Mouse (Mus musculus): ENCODE measurements around the gene Ccdc22.
A peak's percentile ranks its signal among the peaks of the same experiment; 100 is the strongest.

Ccdc22 gene

DNA sequence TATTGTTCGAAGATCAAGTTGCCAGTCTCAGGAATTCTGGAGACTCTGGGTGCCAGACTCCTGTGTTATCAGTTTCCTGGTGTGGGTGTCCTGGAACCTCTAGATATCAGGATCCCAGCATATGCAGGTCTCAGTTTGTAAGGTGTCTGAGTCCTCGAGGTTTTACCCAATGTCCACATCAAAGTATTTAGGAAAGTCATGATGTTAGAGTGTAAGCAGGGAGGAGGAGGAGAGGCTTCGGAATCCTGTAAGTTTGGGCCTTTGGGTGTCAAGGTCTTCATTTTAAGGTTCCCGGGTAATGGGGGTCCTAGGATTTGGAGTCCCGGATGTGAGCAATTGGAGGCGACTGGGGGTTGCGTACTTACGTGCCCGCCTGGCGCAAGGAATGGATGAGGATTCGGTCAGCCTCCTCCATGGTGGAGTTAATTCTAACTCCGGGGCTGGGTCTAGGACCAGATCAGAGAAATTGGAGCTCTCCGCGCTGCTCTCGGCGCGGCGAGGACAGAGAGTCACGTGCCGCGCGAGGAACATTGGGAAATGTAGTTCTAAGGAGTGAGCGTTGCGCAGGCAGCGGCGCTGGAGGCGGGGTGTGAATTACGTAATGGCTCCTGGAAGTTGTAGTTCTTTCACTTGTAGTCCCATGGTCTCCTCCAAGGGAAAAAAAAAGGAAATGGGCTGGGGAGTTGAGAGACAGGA is at the start of gene Ccdc22:
Ccdc22 (minus strand) TSS at position 639 of the 696 bp plus-strand sequence.
- peak; percentile 66 to 81 for DNase-seq (ENCODE audit: low spot score in 2 of 2)

DNA sequence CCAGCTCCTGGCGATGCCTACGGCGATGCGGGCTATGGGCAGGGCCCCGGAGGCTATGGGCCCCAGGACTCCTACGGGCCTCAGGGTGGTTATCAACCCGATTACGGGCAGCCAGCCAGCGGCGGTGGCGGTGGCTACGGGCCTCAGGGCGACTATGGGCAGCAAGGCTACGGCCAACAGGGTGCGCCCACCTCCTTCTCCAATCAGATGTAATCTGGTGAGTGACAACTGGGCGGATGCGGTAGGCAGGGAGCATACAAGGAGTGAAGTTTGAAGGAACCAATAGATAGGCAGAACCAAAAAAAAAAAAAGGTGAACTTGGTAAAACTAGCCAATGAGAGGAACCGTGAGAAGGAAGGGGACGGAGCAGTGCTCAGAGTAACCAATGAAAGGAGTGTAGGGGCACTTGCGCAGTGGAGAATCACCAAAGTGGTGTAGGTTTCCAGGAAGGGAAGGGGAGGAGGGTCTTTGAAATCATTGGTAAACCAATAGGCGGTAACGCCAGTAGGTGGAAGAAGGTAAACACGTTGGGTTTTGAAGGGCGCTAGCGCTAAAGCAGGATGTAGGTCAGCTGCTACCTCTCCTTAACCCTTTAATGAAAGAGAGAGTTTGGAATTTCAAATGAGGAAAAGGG is 43.5 kb upstream of the Ccdc22 start:
- DNase-seq (ENCODE audit: low spot score in 2 of 2): peak; percentile 69 to 74

GRCm38 (mm10) chrX:7645349-7645748 is 40.0 kb upstream of the Ccdc22 start:
- DNase-seq (ENCODE audit: low spot score in 2 of 2): peak; percentile 46 to 84

DNA sequence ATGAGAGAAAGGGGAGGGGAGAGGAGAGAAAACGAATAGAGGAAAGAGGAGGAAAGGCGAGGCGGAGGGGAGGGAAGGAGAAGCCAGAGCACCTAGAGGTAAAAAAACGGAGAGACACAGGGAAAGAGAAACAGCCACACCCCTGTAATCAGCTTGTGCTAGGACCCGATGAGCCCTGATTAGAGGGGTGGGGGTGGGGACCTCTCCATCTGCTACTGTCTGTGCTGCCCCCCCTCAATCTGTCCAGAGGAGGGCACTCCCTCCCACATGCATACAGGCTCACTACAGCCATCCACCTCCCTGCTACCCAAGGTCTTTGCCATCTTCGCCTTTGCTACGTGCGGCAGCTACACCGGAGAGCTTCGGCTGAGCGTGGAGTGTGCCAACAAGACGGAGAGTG is 35.5 kb upstream of the Ccdc22 start:
- DNase-seq (ENCODE audit: low spot score in 2 of 2): no peak

DNA sequence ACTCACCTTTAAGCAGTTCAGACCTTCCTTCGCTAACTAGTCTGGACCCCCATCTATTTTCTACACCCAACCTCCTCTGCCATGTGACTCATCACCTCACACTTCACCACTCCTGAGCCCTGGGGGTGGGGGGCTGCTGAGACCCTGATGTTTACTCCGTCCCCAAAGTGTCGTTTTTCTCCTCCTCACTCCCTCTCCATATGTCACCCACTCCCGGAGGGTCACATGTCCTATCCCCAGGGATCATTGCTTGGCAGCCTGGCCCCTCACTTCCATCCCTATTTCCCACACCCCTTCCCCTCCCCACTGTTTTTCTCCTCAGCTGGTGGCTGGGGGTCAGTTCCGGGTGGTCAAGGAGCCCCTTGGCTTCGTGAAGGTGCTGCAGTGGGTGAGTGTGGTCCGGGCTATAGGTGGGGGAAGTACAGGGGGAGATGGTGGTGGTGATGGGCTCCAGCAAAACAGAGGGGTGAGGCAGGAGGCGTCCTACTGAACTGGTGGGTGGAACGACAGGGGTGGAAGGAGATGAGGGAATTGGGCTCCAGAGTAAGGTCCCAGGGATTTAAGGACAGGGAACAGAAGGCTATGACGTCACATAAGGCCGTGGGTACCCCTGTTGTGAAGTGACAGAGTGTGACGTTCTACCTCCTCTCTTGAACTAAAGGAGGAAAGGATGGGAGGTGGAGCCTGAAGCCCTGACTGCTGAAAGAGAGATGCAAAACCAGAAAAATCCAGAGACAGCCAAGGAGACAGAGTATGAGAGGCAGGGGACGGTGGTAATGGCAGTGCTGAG is 34.4 kb upstream of the Ccdc22 start:
- DNase-seq (ENCODE audit: low spot score in 2 of 2): no peak

DNA sequence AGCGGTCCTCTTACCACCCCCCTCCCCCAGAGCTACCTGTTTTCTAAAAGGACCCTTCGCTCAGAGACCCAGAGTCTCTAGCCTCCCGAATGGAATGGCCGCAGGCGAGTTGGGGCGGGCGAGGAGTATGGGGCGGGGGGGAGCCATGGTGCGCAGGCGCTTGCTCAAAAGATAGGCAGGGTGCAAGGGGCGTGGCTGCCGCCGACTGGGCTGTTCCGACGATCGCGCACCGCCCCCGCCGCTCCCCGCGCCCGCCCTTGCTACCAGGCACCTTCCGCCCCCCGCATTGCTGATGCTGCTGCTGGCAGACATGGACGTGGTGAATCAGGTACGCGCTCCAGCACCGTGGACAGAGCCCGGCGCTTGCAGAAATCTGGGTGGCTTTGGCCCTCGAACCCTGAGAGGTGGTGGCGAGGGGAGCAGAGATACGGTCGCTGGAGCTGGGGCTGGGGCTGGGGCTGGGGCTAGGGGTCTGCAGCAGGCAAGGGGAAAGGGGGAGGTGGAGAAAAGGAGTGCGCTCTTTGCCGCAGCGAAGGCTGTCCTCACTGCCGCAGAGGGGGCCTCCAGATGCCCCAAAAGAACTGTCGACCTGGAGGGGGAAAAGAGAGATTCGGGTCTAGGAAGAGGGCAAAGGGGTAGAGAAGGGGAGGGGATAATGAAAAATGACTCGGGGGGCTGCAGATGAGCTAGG is 33.2 kb upstream of the Ccdc22 start, which contains the start of gene Syp:
Syp (plus strand) TSS at position 71 of the 691 bp plus-strand sequence.
- DNase-seq (ENCODE audit: low spot score in 2 of 2): peak; percentile 63 to 70

- no peak for DNase-seq (ENCODE audit: low spot score in 2 of 2)
Observed at GRCm38 (mm10) chrX:7635101-7635500, 29.8 kb upstream of the Ccdc22 start.

DNA sequence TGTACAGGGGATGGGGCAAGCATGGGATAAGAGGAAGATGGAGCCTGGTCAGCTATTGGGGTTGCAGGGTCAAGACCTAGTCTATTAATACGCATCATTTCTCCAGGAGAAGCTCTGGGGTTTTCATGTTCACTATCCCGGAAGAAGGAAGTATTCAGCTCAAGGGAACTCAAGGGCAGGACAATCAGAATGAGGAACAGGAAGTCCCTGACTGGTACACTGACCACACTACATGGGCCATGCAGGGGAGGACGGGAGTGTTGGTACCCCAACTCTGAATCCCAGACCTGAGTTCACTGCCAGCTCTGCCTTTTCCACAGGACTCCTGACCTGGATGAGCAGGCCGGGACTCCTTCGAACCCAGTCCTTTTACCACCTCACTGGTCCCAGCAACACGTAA is 27.2 kb upstream of the Ccdc22 start:
- DNase-seq (ENCODE audit: low spot score in 2 of 2): no peak

DNA sequence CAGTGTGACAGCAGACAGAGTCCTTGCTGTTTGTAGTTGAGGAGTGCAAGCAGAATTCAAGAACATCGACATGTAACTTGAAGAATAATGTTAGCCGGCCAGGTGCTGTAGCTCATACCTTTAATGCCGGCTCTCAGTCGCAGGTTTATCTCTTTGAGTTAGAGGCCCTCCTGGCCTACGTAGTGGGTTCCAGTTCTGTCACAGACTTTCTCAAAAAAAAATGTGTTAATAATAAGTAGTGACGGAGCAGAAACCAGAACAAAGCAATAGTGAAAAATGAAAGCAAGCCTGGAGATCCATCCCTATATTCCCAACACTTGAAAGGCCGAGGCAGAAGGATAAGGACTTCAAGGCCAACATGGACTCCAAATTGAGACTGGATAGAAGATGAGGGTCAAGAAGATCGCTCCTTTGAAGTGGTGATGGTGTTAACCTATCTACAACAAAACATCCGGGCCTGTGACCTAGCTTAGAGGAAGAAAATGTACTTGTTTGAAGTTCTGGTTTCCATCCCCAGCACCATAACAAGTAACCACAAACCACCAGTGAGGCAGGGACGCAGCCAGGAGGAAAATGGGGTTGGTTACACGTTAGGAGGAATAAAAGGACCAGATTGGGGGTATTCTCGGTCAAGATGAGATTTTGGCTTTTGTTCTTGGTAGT is 12.7 kb upstream of the Ccdc22 start:
- no peak for DNase-seq (ENCODE audit: low spot score in 2 of 2)

GRCm38 (mm10) chrX:7610536-7611258 is 5.4 kb upstream of the Ccdc22 start:
- DNase-seq (ENCODE audit: low spot score in 2 of 2): no peak

DNA sequence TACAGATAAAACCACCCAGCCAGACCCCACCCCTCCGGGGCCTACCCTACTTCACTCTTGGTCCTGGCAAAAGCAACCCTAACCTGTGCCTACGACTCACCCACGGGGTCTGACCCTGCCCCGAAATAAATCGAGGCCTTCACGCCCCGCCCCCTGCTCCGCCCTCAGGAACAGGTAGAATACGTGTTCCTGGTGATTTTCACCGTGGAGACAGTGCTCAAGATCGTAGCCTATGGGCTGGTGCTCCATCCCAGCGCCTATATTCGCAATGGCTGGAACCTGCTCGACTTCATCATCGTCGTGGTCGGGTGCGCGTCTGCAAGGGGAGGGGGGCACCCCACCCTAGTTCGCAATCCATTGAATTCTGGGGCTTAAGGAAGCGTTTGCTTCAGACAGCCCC is 4.7 kb upstream of the Ccdc22 start:
- DNase-seq (ENCODE audit: low spot score in 2 of 2): no peak

GRCm38 (mm10) chrX:7606783-7607182 is 1.5 kb upstream of the Ccdc22 start, which contains the start of gene Cacna1f:
Cacna1f (plus strand) TSS chrX:7607083.
- DNase-seq (ENCODE audit: low spot score in 2 of 2): no peak

DNA sequence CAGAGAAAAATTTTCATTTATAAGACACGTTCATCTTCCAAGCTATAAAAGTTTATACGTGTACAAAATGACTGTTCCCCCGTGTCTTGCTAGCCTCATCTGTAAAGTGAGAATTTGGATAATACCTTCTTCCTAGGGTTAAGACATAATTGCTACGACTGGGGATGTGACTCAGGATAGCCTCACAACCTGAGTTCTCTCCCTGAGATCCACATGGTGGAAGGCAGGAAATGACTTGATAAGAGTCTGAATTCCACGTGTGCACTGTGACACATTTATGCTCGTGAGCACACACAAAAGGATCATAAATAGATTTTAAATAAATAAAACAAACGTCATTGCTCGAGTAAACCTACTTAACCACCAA is 241 bp upstream of the Ccdc22 start:
- no peak for DNase-seq (ENCODE audit: low spot score in 2 of 2)

DNA sequence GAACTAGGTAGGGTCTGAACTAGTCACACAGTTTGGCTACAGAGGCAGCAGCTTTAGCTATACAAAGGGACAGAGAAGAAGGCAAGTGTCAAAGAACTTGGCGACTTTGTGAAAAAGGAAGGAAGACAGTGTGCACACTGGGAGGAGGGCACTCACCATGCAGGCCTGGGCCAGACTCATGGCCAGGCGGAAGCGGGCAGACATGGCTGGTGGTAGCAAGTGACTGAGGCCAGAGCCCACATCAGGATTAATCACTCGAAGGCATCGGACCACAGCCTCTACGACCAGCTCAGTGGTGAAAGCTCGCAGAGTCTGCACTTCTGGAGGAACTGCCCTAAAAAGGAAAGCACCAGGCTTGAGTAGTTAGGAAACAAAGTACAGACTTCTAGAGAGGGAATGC is 1.3 kb downstream of the Ccdc22 start:
- no peak for DNase-seq (ENCODE audit: low spot score in 2 of 2)

DNA sequence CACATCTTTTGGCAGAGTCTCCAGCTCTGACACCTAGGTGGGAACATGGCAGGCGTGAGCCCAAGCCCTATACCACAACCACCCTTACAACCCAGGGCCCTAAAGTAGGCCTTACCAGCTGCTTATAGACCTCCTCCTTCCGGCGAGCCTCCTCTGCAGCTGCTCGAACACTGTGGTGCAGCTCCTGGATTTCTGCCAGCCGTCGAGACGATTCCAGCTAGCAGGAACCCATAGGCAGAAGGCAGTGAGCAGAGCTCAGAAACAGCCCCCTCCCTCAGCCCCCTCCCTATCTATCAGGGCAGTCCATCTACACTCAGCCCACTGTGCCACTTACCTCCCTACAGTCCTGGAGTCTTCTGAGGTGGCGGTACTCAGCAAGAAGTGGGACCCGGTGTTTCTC is 9.9 kb downstream of the Ccdc22 start:
- DNase-seq (ENCODE audit: low spot score in 2 of 2): no peak

- no peak for DNase-seq (ENCODE audit: low spot score in 2 of 2)
Observed at GRCm38 (mm10) chrX:7586356-7586755, 19.0 kb downstream of the Ccdc22 start.

DNA sequence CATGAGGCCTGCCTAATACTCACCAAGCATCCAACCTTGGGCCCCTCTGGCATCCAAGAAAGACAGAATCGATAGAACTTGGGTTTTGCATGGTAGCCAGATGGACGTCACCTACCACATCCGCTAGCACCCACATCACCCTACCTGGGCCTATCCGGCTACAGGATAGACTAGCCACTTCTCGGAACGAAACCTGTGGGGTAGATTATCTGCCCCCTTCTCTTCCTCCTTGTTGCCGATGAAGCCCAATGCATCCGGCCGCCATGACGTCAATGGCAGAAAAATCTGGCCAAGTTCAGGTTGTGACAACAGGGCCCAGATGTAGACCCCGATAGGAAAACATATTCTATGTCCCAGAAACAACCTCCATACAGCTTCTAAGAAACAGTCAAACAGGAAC is 21.4 kb downstream of the Ccdc22 start:
- DNase-seq (ENCODE audit: low spot score in 2 of 2): no peak

DNA sequence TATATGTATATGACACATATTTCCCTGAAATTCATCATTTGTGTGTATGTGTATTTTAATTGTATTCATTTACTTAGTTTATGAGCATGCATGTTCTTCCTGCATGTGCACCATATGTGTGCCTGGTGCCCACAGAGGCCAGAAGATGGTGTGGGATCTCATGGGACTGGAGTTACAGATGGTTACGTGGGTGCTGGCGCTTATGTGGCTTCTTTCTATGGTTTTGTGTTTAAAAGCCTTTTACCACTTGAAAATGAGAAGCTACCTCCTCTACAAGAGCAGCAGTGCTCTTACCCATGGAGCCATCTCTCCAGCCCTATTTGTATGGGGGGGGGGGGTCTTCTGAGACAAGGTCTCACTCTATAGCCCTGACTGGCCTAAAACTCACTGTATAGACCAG is 24.2 kb downstream of the Ccdc22 start:
- DNase-seq (ENCODE audit: low spot score in 2 of 2): no peak

DNA sequence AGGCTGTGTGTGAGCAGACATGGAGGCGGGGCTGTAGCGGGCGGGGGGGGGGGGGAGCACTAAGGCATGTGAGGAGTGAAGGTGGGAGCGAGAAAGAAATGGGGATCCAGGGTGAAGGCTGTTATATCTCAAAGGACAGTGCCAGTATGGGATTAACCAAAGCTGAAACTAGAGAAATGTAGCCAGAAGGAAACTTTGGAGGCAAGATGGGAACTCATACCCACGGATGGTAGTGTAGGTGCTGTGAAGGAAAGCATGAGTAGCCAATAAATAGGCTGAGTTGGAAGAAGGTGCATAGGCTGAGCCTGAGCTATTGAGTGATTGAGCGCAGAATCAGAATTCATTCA is 30.5 kb downstream of the Ccdc22 start:
- DNase-seq (ENCODE audit: low spot score in 2 of 2): no peak

GRCm38 (mm10) chrX:7574087-7574884 is 31.0 kb downstream of the Ccdc22 start, which contains the start of gene Ppp1r3f:
Ppp1r3f (minus strand) TSS chrX:7574283.
- peak; percentile 86 to 91 for DNase-seq (ENCODE audit: low spot score in 2 of 2)

Data from urinary bladder, postnatal 4 days (tissue).